Comparison of ENCODE assay signal across 13 mouse cellular contexts in the genomic region with DNA sequence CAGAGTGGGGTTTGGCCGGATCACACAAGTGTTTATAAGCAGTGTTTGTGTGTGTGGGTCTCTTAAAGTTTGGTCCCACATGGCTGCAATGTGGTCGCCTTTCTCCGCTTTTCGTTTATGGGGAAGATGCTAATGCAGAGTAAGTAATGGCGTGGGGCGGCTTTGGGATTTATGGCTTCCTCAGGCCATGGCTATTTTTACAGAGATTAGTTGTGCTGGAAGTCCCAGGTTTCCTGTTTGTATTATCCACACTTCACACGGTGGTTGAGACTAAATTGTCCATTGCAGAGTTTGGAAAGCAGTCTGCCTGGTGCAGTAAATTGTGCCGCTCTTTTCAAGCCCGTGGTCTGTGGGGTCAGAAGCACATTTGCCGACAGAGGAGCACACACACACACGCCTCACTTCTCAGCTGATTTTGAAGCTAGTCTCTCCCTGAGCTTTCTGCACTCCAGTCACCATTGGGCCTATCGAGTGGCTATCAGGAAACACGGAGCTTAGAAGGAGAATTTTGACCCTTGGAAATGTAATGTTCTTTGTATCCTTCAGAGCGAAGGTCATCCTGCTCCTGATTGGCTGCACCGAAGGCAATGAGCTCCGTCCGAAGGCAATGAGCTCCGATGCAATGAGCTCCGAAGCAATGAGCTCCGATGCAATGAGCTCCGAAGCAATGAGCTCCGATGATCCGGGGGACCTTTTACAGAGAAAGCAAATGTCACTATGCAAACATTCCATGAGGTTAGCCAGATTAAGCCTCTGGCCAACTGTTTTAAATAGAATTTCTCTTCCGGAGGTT.
A peak's percentile ranks its signal among the peaks of the same experiment; 100 is the strongest.
DNase-seq lines count a peak whose midpoint lies in the region; ATAC-seq and TF ChIP-seq lines count a peak whose summit lies in the region.
"Had no signal": no experiment of that assay in that cellular context is flagged by ENCODE, and none has a peak within 500 bp of the region (broad histone marks: within the 10 kb centered on the region; RNA-seq: fewer than 3 reads in every experiment).

No protein-coding gene starts in this region.

- no peaks in the 10 kb centered on the region for H3K9me3 ChIP-seq in embryonic facial prominence, embryonic 12.5 days
- H3K9me3 ChIP-seq in kidney, embryonic 14.5 days (ENCODE audit: control insufficient read depth, low read length): no peaks in the 10 kb centered on the region
- no peaks in the 10 kb centered on the region for H3K9me3 ChIP-seq in limb, embryonic 14.5 days (ENCODE audit: control insufficient read depth, low read length)
- H3K9me3 ChIP-seq: embryonic facial prominence, embryonic 15.5 days had no signal

- WGBS in embryonic facial prominence, embryonic 12.5 days: 61% methylated on average over 24 of the region's 24 CpGs
- 44% methylated on average over 24 of the region's 24 CpGs for WGBS in kidney, embryonic 14.5 days
- WGBS in limb, embryonic 14.5 days: 32% methylated on average over 24 of the region's 24 CpGs

- H3K4me3 ChIP-seq in embryonic facial prominence, embryonic 12.5 days: no peak overlapping the region
- no peak overlapping the region for H3K4me3 ChIP-seq in kidney, embryonic 14.5 days (ENCODE audit: low read length)
- H3K4me3 ChIP-seq in limb, embryonic 14.5 days (replicated peaks; ENCODE audit: low read length): 0 out of 2 replicates have a peak overlapping the region, but pooled peaks have one; percentile 4
- H3K4me3 ChIP-seq: embryonic facial prominence, embryonic 15.5 days had no signal

- H3K27me3 ChIP-seq in embryonic facial prominence, embryonic 12.5 days: no peaks in the 10 kb centered on the region
- no peaks in the 10 kb centered on the region for H3K27me3 ChIP-seq in kidney, embryonic 14.5 days (ENCODE audit: control insufficient read depth, insufficient read depth, low read length)
- H3K27me3 ChIP-seq in limb, embryonic 14.5 days (ENCODE audit: control insufficient read depth, insufficient read depth, low read length): no peaks in the 10 kb centered on the region
- H3K27me3 ChIP-seq: embryonic facial prominence, embryonic 15.5 days had no signal

- DNase-seq in embryo, embryonic 11 days: peak; percentile 29
- DNase-seq in embryo, embryonic 9.5 days (ENCODE audit: extremely low spot score): no peak
- peak; percentile 4 for DNase-seq in limb, embryonic 14.5 days (ENCODE audit: low spot score)
- DNase-seq in left cerebral cortex, adult 18-20 months (ENCODE audit: low spot score in 2 of 2): no peak
- DNase-seq in thymus, adult 18-20 months: no peak
- DNase-seq: layer of hippocampus, adult 9-11 months; thymus, adult 2 months had no signal

- no peaks in the 10 kb centered on the region for H3K36me3 ChIP-seq in embryonic facial prominence, embryonic 12.5 days
- H3K36me3 ChIP-seq in kidney, embryonic 14.5 days (ENCODE audit: control insufficient read depth, insufficient read depth, low read length): no peaks in the 10 kb centered on the region
- no peaks in the 10 kb centered on the region for H3K36me3 ChIP-seq in limb, embryonic 14.5 days (ENCODE audit: control insufficient read depth, insufficient read depth, low read length)
- H3K36me3 ChIP-seq: embryonic facial prominence, embryonic 15.5 days had no signal

- 0 out of 2 replicates have a peak, but pooled peaks have one; percentile 35 for ATAC-seq in embryonic facial prominence, embryonic 12.5 days (ENCODE audit: insufficient number of reproducible peaks, insufficient read depth, low FRiP score, low TSS enrichment)
- ATAC-seq in kidney, embryonic 14.5 days (ENCODE audit: low FRiP score, low TSS enrichment): peak; percentile 39; the same call in 1 of the 2 replicates
- peak; percentile 26; the same call in 1 of the 2 replicates for ATAC-seq in limb, embryonic 14.5 days (ENCODE audit: low FRiP score, low read depth)
- ATAC-seq in megakaryocyte, adult 5-6 weeks (ENCODE audit: poor library complexity, severe bottlenecking): no peak
- ATAC-seq: forebrain, embryonic 16.5 days had no signal

- TF ChIP-seq POLR2A in limb, embryonic 14.5 days (IDR thresholded peaks at IDR 0.05; ENCODE audit: borderline replicate concordance, extremely low read depth, insufficient read depth, insufficient read length): no peak

- H3K27ac ChIP-seq in embryonic facial prominence, embryonic 12.5 days: 0 out of 2 replicates have a peak overlapping the region, but pooled peaks have one; percentile 23
- H3K27ac ChIP-seq in kidney, embryonic 14.5 days (ENCODE audit: low read depth, low read length): peak overlapping the region; percentile 48; the same call in 1 of the 2 replicates
- H3K27ac ChIP-seq in limb, embryonic 14.5 days (replicated peaks; ENCODE audit: low read depth, low read length): no peak overlapping the region
- H3K27ac ChIP-seq: embryonic facial prominence, embryonic 15.5 days; macrophage had no signal

- H3K4me2 ChIP-seq in embryonic facial prominence, embryonic 12.5 days (replicated peaks): no peak overlapping the region; the same call in 1 of the 2 replicates
- H3K4me2 ChIP-seq in kidney, embryonic 14.5 days (replicated peaks; ENCODE audit: low read depth, low read length): peak overlapping the region; percentile 22; the same call in 1 of the 2 replicates
- peak overlapping the region; percentile 36; the same call in 1 of the 2 replicates for H3K4me2 ChIP-seq in limb, embryonic 14.5 days (replicated peaks; ENCODE audit: low read depth, low read length, severe bottlenecking)
- H3K4me2 ChIP-seq: embryonic facial prominence, embryonic 15.5 days had no signal

- H3K9ac ChIP-seq in embryonic facial prominence, embryonic 12.5 days: no peak overlapping the region
- no peak overlapping the region for H3K9ac ChIP-seq in kidney, embryonic 14.5 days (ENCODE audit: low read depth, low read length)
- no peak overlapping the region for H3K9ac ChIP-seq in limb, embryonic 14.5 days (ENCODE audit: low read depth, low read length, severe bottlenecking)
- H3K9ac ChIP-seq: embryonic facial prominence, embryonic 15.5 days had no signal

- peaks cover 23% of the 10 kb centered on the region for H3K4me1 ChIP-seq in embryonic facial prominence, embryonic 12.5 days
- 0 out of 2 replicates have a peak, but pooled peaks cover 5% of the 10 kb centered on the region for H3K4me1 ChIP-seq in kidney, embryonic 14.5 days (ENCODE audit: control insufficient read depth, insufficient read depth, low read length)
- peaks cover 15% of the 10 kb centered on the region; the same call in 1 of the 2 replicates for H3K4me1 ChIP-seq in limb, embryonic 14.5 days (ENCODE audit: control insufficient read depth, insufficient read depth, low read length)
- H3K4me1 ChIP-seq: embryonic facial prominence, embryonic 15.5 days had no signal

Comparison
In these comparisons a context has a peak if more than half of its experiments do, and no peak if none do; other contexts are left out.
1. DNase-seq: peak in embryo, embryonic 11 days (single experiment) and limb, embryonic 14.5 days (single experiment); none in embryo, embryonic 9.5 days (single experiment), left cerebral cortex, adult 18-20 months (0 of 2) and thymus, adult 18-20 months (0 of 2).